Mouse (Mus musculus): ENCODE data around the gene Preb. TPM values are rescaled to one million over a fixed set of nuclear protein-coding genes. Genes with fewer than 3 reads are reported as not detected.

The Preb gene
- polyA plus RNA-seq, 1 experiment from 2014 or later: 91.0 TPM

DNA sequence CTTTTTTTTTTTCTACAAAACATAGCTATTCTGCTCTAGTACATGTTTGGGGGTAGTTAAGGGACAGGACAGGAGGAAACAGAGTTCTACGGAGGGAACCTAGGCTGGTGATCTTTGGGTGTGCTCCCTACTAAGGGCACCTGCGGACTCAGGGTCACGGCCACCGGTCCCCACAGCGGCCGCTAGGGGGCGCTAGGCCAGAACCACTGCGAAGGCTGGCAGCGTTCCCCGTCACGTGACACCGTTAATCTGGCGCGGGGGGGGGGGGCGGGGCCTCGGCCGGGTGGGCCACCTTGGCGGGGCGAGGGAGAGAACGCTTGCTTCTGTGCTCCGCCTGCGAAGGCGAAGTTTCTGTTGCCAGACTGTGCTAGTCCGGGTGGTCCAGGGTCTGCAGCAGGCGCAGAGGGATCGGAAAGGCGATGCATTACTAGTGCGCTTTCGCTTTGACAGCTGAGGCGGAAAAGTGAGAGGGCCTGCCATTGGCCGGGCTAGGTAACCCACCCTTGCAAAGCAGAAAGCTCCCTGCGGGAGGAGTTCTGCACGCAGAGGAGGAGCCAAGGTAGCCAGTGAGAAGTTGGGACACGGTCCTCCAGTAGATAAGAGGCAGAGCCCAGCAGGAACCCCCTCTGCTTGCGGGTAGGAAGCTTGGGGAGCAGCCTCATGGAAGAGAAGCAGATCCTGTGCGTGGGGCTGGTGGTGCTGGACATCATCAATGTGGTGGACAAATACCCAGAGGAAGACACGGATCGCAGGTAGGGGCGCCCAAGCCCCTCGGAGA is 38.7 kb downstream of the Preb start, which contains the start of gene Khk:
Gene Khk, plus strand, starts transcription at position 176 of the 778 bp plus-strand sequence.
- Histone ChIP-seq H3K4me1 (ENCODE audit: control insufficient read depth, insufficient read depth, low read length) (peaks cover 10% of the 10 kb centered on the region), H3K4me3 (ENCODE audit: low read depth, low read length) (peak within 1 kb of the TSS; percentile 48), H3K36me3 (ENCODE audit: control insufficient read depth, insufficient read depth, low read length) (no peaks in the 10 kb centered on the region; the same call in 1 of the 2 replicates), H3K9me3 (ENCODE audit: control insufficient read depth, low read length) (no peaks in the 10 kb centered on the region), H3K27ac (ENCODE audit: low read depth, low read length) (peak within 1 kb of the TSS; percentile 20; the same call in 1 of the 2 replicates), H3K9ac (ENCODE audit: low read length) (peak within 1 kb of the TSS; percentile 69), H3K4me2 (peak within 1 kb of the TSS; percentile 86), H3K27me3 (ENCODE audit: control insufficient read depth, insufficient read depth, low read length) (no peaks in the 10 kb centered on the region; the same call in 1 of the 2 replicates)
- WGBS: under 1% methylated on average over 40 of the region's 40 CpGs
- DNase-seq (ENCODE audit: low spot score, missing footprints): peak; percentile 99
- peak; percentile 84 for ATAC-seq (ENCODE audit: low FRiP score)

- H3K27me3 ChIP-seq (ENCODE audit: control insufficient read depth, insufficient read depth, low read length): no peaks in the 10 kb centered on the region; the same call in 1 of the 2 replicates
- no peaks in the 10 kb centered on the region; the same call in 1 of the 2 replicates for H3K36me3 ChIP-seq (ENCODE audit: control insufficient read depth, insufficient read depth, low read length)
- H3K9ac ChIP-seq (ENCODE audit: low read length): no peak overlapping the region
- DNase-seq (ENCODE audit: low spot score, missing footprints) (no peak), ATAC-seq (ENCODE audit: low FRiP score) (no peak; the same call in 1 of the 2 replicates)
- H3K27ac ChIP-seq (ENCODE audit: low read depth, low read length): no peak overlapping the region
- no peak overlapping the region for H3K4me3 ChIP-seq (ENCODE audit: low read depth, low read length)
- 67% methylated on average over 19 of the region's 19 CpGs for WGBS
- no peak overlapping the region for H3K4me2 ChIP-seq
- no peaks in the 10 kb centered on the region for H3K9me3 ChIP-seq (ENCODE audit: control insufficient read depth, low read length)
- H3K4me1 ChIP-seq (ENCODE audit: control insufficient read depth, insufficient read depth, low read length): peaks cover 16% of the 10 kb centered on the region
Measured at GRCm38 (mm10) chr5:30920621-30921020, 39.5 kb downstream of the Preb start.

DNA sequence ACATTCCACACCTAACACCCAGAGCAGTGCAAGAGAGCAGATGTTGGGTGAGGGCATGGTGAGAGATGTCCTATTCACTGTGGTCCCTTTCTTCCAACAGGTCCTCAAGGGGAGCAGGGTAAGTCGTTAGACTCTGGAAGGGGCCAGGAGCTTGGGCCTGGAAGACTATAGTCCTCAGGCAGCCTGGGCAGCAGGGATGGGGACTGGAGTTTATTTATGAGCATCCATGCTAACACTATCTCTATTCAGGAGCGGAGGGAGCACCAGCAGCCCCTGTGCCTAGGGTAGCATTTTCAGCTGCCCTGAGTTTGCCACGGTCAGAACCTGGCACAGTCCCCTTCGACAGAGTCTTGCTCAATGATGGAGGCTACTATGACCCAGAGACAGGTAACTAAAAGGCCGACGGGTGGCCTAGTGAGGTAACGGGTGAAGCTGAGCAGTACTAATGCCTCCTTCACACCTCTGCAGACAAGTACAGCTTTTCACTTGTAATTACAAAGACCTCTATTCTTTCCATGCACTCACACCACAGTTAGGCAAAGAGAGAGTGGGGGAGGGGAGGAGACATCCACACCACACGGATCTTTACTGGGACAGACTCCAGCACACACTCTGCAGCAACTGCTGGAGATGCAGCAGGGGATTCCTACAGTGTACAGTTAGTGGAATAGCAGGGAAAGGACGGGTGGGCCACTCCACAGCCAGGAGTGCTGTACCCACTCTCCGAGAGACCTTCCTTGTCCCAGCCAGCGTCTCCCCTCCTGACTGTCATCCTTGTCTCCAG is 40.1 kb downstream of the Preb start:
- no peak overlapping the region for H3K4me3 ChIP-seq (ENCODE audit: low read depth, low read length)
- no peak overlapping the region for H3K27ac ChIP-seq (ENCODE audit: low read depth, low read length)
- 72% methylated on average over 11 of the region's 11 CpGs for WGBS
- no peaks in the 10 kb centered on the region for H3K9me3 ChIP-seq (ENCODE audit: control insufficient read depth, low read length)
- H3K36me3 ChIP-seq (ENCODE audit: control insufficient read depth, insufficient read depth, low read length): no peaks in the 10 kb centered on the region; the same call in 1 of the 2 replicates
- H3K4me1 ChIP-seq (ENCODE audit: control insufficient read depth, insufficient read depth, low read length): peaks cover 19% of the 10 kb centered on the region
- H3K27me3 ChIP-seq (ENCODE audit: control insufficient read depth, insufficient read depth, low read length): no peaks in the 10 kb centered on the region; the same call in 1 of the 2 replicates
- no peak overlapping the region for H3K9ac ChIP-seq (ENCODE audit: low read length)
- no peak for ATAC-seq (ENCODE audit: low FRiP score)
- no peak overlapping the region for H3K4me2 ChIP-seq
- no peak for DNase-seq (ENCODE audit: low spot score, missing footprints)

DNA sequence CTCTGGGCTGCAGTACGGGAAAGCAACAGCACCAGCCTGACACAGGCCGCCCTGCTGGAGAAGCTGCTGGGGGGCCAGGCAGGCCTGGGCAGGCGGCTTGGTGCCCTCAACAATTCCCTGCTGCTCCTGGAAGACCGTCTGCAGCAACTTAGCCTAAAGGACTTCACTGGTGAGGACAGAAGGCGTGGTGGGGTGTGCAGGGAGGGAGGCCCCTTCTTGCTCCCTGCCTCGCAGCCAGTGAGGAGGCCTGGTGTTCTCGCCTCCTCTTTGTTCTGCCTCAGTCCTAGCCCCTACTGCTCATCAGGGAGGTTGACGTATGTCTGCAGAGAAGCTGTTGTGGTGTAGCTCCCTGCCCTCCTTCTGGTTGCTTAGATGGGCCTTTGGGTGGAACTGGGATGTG is 41.5 kb downstream of the Preb start:
- ATAC-seq (ENCODE audit: low FRiP score) (no peak), DNase-seq (ENCODE audit: low spot score, missing footprints) (no peak)
- H3K27me3 ChIP-seq (ENCODE audit: control insufficient read depth, insufficient read depth, low read length): no peaks in the 10 kb centered on the region; the same call in 1 of the 2 replicates
- no peaks in the 10 kb centered on the region for H3K9me3 ChIP-seq (ENCODE audit: control insufficient read depth, low read length)
- 69% methylated on average over 8 of the region's 8 CpGs for WGBS
- H3K27ac ChIP-seq (ENCODE audit: low read depth, low read length): no peak overlapping the region
- no peak overlapping the region for H3K4me2 ChIP-seq
- no peak overlapping the region for H3K9ac ChIP-seq (ENCODE audit: low read length)
- no peaks in the 10 kb centered on the region; the same call in 1 of the 2 replicates for H3K36me3 ChIP-seq (ENCODE audit: control insufficient read depth, insufficient read depth, low read length)
- no peak overlapping the region for H3K4me3 ChIP-seq (ENCODE audit: low read depth, low read length)
- H3K4me1 ChIP-seq (ENCODE audit: control insufficient read depth, insufficient read depth, low read length): peaks cover 21% of the 10 kb centered on the region

DNA sequence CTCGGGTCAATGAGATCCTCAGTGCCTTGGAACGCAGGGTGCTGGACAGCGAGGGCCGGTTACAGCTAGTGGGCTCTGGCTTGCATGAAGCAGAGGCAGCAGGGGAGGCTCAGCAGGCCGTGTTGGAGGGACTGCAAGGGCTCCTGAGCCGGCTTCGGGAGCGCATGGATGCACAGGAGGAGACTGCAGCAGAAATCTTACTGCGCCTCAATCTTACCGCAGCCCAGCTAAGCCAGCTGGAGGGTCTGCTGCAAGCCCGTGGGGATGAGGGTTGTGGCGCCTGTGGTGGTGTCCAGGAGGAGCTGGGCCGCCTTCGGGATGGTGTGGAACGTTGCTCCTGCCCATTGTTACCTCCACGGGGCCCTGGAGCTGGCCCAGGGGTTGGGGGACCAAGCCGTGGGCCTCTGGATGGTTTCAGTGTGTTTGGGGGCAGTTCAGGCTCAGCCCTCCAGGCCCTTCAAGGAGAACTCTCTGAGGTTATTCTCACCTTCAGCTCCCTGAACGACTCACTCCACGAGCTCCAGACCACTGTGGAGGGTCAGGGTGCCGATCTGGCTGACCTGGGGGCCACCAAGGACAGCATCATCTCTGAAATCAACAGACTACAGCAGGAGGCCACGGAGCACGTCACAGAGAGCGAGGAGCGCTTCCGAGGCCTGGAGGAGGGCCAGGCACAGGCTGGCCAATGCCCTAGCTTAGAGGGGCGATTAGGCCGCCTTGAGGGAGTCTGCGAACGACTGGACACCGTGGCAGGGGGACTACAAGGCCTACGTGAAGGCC is 42.1 kb downstream of the Preb start:
- DNase-seq (ENCODE audit: low spot score, missing footprints) (no peak), ATAC-seq (ENCODE audit: low FRiP score) (no peak)
- Histone ChIP-seq H3K27me3 (ENCODE audit: control insufficient read depth, insufficient read depth, low read length) (no peaks in the 10 kb centered on the region; the same call in 1 of the 2 replicates), H3K9ac (ENCODE audit: low read length) (no peak overlapping the region), H3K36me3 (ENCODE audit: control insufficient read depth, insufficient read depth, low read length) (no peaks in the 10 kb centered on the region; the same call in 1 of the 2 replicates), H3K4me1 (ENCODE audit: control insufficient read depth, insufficient read depth, low read length) (peaks cover 26% of the 10 kb centered on the region), H3K4me2 (no peak overlapping the region), H3K27ac (ENCODE audit: low read depth, low read length) (no peak overlapping the region), H3K4me3 (ENCODE audit: low read depth, low read length) (no peak overlapping the region), H3K9me3 (ENCODE audit: control insufficient read depth, low read length) (no peaks in the 10 kb centered on the region)
- 79% methylated on average over 31 of the region's 31 CpGs for WGBS

DNA sequence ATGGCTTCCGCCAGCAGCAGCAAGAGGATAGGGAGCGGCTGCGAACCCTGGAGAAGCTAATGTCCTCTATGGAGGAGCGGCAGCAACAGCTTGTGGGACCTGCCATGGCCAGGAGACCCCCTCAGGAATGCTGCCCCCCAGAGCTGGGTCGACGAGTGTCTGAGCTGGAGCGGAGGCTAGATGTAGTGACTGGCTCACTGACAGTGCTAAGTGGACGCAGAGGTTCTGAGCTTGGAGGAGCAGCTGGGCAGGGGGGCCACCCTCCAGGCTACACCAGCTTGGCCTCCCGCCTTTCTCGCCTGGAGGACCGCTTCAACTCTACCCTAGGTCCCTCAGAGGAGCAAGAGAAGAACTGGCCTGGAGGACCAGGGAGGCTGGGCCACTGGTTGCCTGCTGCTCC is 42.8 kb downstream of the Preb start:
- DNase-seq (ENCODE audit: low spot score, missing footprints) (no peak), ATAC-seq (ENCODE audit: low FRiP score) (no peak)
- Histone ChIP-seq H3K36me3 (ENCODE audit: control insufficient read depth, insufficient read depth, low read length) (no peaks in the 10 kb centered on the region; the same call in 1 of the 2 replicates), H3K4me1 (ENCODE audit: control insufficient read depth, insufficient read depth, low read length) (peaks cover 28% of the 10 kb centered on the region), H3K9me3 (ENCODE audit: control insufficient read depth, low read length) (no peaks in the 10 kb centered on the region), H3K4me3 (ENCODE audit: low read depth, low read length) (no peak overlapping the region), H3K4me2 (no peak overlapping the region), H3K9ac (ENCODE audit: low read length) (no peak overlapping the region), H3K27ac (ENCODE audit: low read depth, low read length) (no peak overlapping the region), H3K27me3 (ENCODE audit: control insufficient read depth, insufficient read depth, low read length) (no peaks in the 10 kb centered on the region; the same call in 1 of the 2 replicates)
- WGBS: 92% methylated on average over 11 of the region's 11 CpGs

DNA sequence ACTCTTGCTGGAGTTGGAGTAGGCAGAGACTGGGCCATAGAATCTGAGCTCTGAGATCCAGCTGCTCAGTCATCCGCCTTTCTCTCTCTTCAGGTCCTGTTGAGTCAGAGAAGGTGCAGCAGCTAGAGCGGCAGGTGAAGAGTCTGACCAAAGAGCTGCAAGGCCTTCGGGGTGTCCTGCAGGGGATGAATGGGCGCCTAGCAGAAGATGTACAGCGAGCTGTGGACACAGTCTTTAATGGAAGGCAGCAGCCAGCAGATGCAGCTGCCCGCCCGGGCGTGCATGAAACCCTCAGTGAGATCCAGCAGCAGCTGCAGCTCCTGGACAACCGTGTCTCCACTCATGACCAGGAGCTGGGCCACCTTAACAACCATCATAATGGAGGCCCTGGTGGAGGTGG is 43.3 kb downstream of the Preb start:
- H3K36me3 ChIP-seq (ENCODE audit: control insufficient read depth, insufficient read depth, low read length): no peaks in the 10 kb centered on the region; the same call in 1 of the 2 replicates
- no peak for DNase-seq (ENCODE audit: low spot score, missing footprints)
- no peak overlapping the region for H3K4me3 ChIP-seq (ENCODE audit: low read depth, low read length)
- no peak overlapping the region for H3K27ac ChIP-seq (ENCODE audit: low read depth, low read length)
- no peak overlapping the region for H3K4me2 ChIP-seq
- no peak for ATAC-seq (ENCODE audit: low FRiP score)
- no peaks in the 10 kb centered on the region; the same call in 1 of the 2 replicates for H3K27me3 ChIP-seq (ENCODE audit: control insufficient read depth, insufficient read depth, low read length)
- peaks cover 23% of the 10 kb centered on the region for H3K4me1 ChIP-seq (ENCODE audit: control insufficient read depth, insufficient read depth, low read length)
- whole genome bisulfite sequencing: 95% methylated on average over 9 of the region's 9 CpGs
- no peak overlapping the region for H3K9ac ChIP-seq (ENCODE audit: low read length)
- no peaks in the 10 kb centered on the region for H3K9me3 ChIP-seq (ENCODE audit: control insufficient read depth, low read length)

- Histone ChIP-seq H3K4me3 (ENCODE audit: low read depth, low read length) (no peak overlapping the region), H3K27me3 (ENCODE audit: control insufficient read depth, insufficient read depth, low read length) (no peaks in the 10 kb centered on the region; the same call in 1 of the 2 replicates), H3K27ac (ENCODE audit: low read depth, low read length) (no peak overlapping the region), H3K9ac (ENCODE audit: low read length) (peak overlapping the region; percentile 41), H3K36me3 (ENCODE audit: control insufficient read depth, insufficient read depth, low read length) (no peaks in the 10 kb centered on the region; the same call in 1 of the 2 replicates), H3K4me2 (peak overlapping the region; percentile 25; the same call in 1 of the 2 replicates), H3K9me3 (ENCODE audit: control insufficient read depth, low read length) (no peaks in the 10 kb centered on the region), H3K4me1 (ENCODE audit: control insufficient read depth, insufficient read depth, low read length) (peaks cover 20% of the 10 kb centered on the region; the same call in 1 of the 2 replicates)
- ATAC-seq (ENCODE audit: low FRiP score) (peak; percentile 87), DNase-seq (ENCODE audit: low spot score, missing footprints) (peak; percentile 96)
- WGBS: 8% methylated on average over 7 of the region's 7 CpGs
Measured at GRCm38 (mm10) chr5:30915974-30916433, 44.2 kb downstream of the Preb start.

Measured in midbrain, embryonic 11.5 days (tissue).